Mouse (Mus musculus) megakaryocyte, embryonic 14.5 days (primary cell): ENCODE measurements around the gene Gpr142.

Experiments
- FLI1 ChIP-seq: IDR thresholded peaks from 2 replicates; pipeline ENCODE4 v1.6.1; 2012; ENCODE audit warnings: low read length, inconsistent platforms, mixed read lengths
- GATA1 ChIP-seq: IDR thresholded peaks from 3 replicates; pipeline ENCODE4 v1.6.1; 2012; ENCODE audit warnings: mixed read lengths, low read length, inconsistent platforms, borderline replicate concordance

GRCm38 (mm10) chr11:114798624-114799023, at the start of gene Gpr142:
- no peak for TF ChIP-seq GATA1
- no peak for TF ChIP-seq FLI1
